In the genomic region with DNA sequence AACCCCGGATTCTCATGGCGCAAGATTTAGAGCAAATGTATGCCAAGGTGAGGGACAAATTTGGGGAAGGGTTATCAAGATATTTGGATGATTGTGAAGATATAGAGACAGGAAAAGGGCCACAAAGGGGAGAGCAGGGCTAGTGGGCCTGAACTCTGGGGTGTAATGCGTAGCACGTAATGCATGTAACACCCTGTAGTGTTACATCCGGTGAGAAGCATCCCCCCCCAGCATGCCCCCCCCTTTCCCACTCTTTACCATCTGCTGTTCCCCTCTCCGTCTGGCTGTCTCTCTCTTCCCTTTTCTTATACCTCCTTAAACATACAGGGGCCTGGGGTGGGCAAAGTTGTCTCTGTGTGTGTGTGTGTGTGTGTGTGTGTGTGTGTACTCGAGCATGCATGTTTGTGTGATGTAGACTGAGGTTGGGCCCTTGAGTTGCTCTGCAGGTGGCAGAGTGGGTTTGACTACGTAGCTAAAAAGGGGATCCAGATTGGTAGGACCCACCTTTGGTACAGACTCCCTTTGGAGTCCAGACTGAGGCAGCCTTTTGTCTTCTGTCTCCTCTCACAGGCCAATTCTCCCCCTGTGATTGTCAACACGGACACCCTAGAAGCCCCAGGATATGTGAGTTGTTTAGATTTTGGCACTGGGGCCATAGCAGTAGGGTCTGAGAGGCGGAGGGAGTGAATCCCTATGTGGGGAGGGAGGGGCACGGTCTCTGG, we compare ENCODE assay signal across 9 mouse cellular contexts. TPM values are rescaled to one million over a fixed set of nuclear protein-coding genes. Genes with fewer than 3 reads are reported as not detected.
DNase-seq lines count a peak whose midpoint lies in the region; ATAC-seq and TF ChIP-seq lines count a peak whose summit lies in the region.
"Had no signal": no experiment of that assay in that cellular context is flagged by ENCODE, and none has a peak within 500 bp of the region (broad histone marks: within the 10 kb centered on the region; RNA-seq: fewer than 3 reads in every experiment).

No protein-coding gene starts in this region.

- H3K4me1 ChIP-seq in spleen, adult 2 months (ENCODE audit: control insufficient read depth, insufficient read depth, insufficient read length) = peaks cover 17% of the 10 kb centered on the region; the same call in 1 of the 2 replicates
- peaks cover 52% of the 10 kb centered on the region for H3K4me1 ChIP-seq in limb, embryonic 15.5 days

- no peak for ATAC-seq in limb, embryonic 15.5 days (ENCODE audit: insufficient number of reproducible peaks, low FRiP score, low TSS enrichment, low read depth)

- peak; percentile 91 for DNase-seq in heart, adult 11 months
- no peak for DNase-seq in heart, postnatal 10 days
- no peak for DNase-seq in spleen, adult 2 months (ENCODE audit: low read depth in 1 of 2, low spot score in 2 of 2)
- DNase-seq in spleen, postnatal 36 days (ENCODE audit: low spot score in 2 of 2) = no peak
- no peak for DNase-seq in cerebellum, adult 8-10 months
- DNase-seq in urinary bladder, postnatal 4 days (ENCODE audit: low spot score in 2 of 2) = no peak
- no peak for DNase-seq in kidney, postnatal 36 days

- peak overlapping the region; percentile 8; the same call in 1 of the 2 replicates for H3K4me3 ChIP-seq in spleen, adult 2 months (ENCODE audit: extremely low read depth, insufficient read depth, insufficient read length)
- peak overlapping the region; percentile 28 for H3K4me3 ChIP-seq in limb, embryonic 15.5 days

- H3K27me3 ChIP-seq in spleen, adult 2 months (ENCODE audit: control insufficient read depth, insufficient read depth, low read length) = no peaks in the 10 kb centered on the region
- H3K27me3 ChIP-seq in limb, embryonic 15.5 days = no peaks in the 10 kb centered on the region

- TF ChIP-seq CTCF in spleen, adult 2 months (IDR thresholded peaks at IDR 0.05; ENCODE audit: extremely low read depth, insufficient read depth, insufficient read length, insufficient replicate concordance) = no peak

- no peak for TF ChIP-seq POLR2A in spleen, adult 2 months (IDR thresholded peaks at IDR 0.05; ENCODE audit: low read depth, low read length)

- intact Hi-C loops in heart, postnatal 10 days (cut with DNase I) = no loop called here

- H3K27ac ChIP-seq in spleen, adult 2 months (ENCODE audit: insufficient read depth, low read length) = peak overlapping the region; percentile 18; the same call in 1 of the 2 replicates
- H3K27ac ChIP-seq in limb, embryonic 15.5 days = peak overlapping the region; percentile 85; the same call in 1 of the 2 replicates

- no peaks in the 10 kb centered on the region for H3K9me3 ChIP-seq in limb, embryonic 15.5 days

- H3K9ac ChIP-seq in limb, embryonic 15.5 days = 0 out of 2 replicates have a peak overlapping the region, but pooled peaks have one; percentile 7

- H3K4me2 ChIP-seq in limb, embryonic 15.5 days = peak overlapping the region; percentile 50

- WGBS in spleen, adult 2 months = 47% methylated on average over 11 of the region's 11 CpGs
- WGBS in limb, embryonic 15.5 days = 45% methylated on average over 11 of the region's 11 CpGs

- no peaks in the 10 kb centered on the region for H3K36me3 ChIP-seq in spleen, adult 2 months (ENCODE audit: control insufficient read depth, insufficient read depth, low read length)
- H3K36me3 ChIP-seq in limb, embryonic 15.5 days = peaks cover 37% of the 10 kb centered on the region

RNA-seq across cellular contexts. Expression of gene Dlg4, which starts 13.2 kb away (rescaled TPM):
- 10 to 100 TPM; 11.5 to 12.0 TPM for total RNA-seq in heart, postnatal 10 days (2021)
- polyA plus RNA-seq in spleen, adult 2 months (2012; rRNA removed) = 10.3 and 13.3 TPM in 2 replicates
- polyA plus RNA-seq in limb, embryonic 15.5 days (2015; fragmentation: Nextera tagmentation; extraction: Ambion mirVana) = 9.6 and 10.7 TPM in 2 replicates

RNA-seq across cellular contexts. Expression of gene Acadvl, which starts 14.8 kb away (rescaled TPM):
- total RNA-seq in heart, postnatal 10 days (2021) = 1,000 to 10,000 TPM; 1,260 to 1,282 TPM
- 29.5 and 37.0 TPM in 2 replicates for polyA plus RNA-seq in spleen, adult 2 months (2012; rRNA removed)
- 92.2 and 100 TPM in 2 replicates for polyA plus RNA-seq in limb, embryonic 15.5 days (2015; fragmentation: Nextera tagmentation; extraction: Ambion mirVana)

RNA-seq across cellular contexts. Expression of gene Asgr1, which starts 23.9 kb away (rescaled TPM):
- total RNA-seq in heart, postnatal 10 days (2021) = under 1 TPM in 1 of 2 experiments, not detected in 1; 0.22 TPM
- 0.09 TPM in 1 of 2 replicates, not detected in the other for polyA plus RNA-seq in spleen, adult 2 months (2012; rRNA removed)
- polyA plus RNA-seq in limb, embryonic 15.5 days (2015; fragmentation: Nextera tagmentation; extraction: Ambion mirVana) = 0.93 and 1.1 TPM in 2 replicates
- total RNA-seq: monocyte, adult 5-6 weeks had no signal

RNA-seq across cellular contexts. Expression of gene Dvl2, which starts 29.6 kb away (rescaled TPM):
- total RNA-seq in heart, postnatal 10 days (2021) = 10 to 100 TPM in 1 of 2 experiments, 1 to 10 TPM in 1; 8.6 to 11.8 TPM
- 21.4 and 22.3 TPM in 2 replicates for polyA plus RNA-seq in spleen, adult 2 months (2012; rRNA removed)
- polyA plus RNA-seq in limb, embryonic 15.5 days (2015; fragmentation: Nextera tagmentation; extraction: Ambion mirVana) = 42.2 and 43.1 TPM in 2 replicates

RNA-seq across cellular contexts. Expression of gene Phf23, which starts 34.4 kb away (rescaled TPM):
- total RNA-seq in heart, postnatal 10 days (2021) = 10 to 100 TPM; 23.1 to 27.7 TPM
- polyA plus RNA-seq in spleen, adult 2 months (2012; rRNA removed) = 13.8 and 21.4 TPM in 2 replicates
- 72.2 and 81.6 TPM in 2 replicates for polyA plus RNA-seq in limb, embryonic 15.5 days (2015; fragmentation: Nextera tagmentation; extraction: Ambion mirVana)
